Mouse (Mus musculus) frontal cortex, adult (tissue): ENCODE measurements at regions not wholly inside any gene's neighbourhood (a gene's known extent, or its start where the extent isn't known, plus 50 kb on each side); places are given as distances from the start of the nearest gene placed in this dataset.

ENCODE experiments used
- ATAC-seq: cut with Nextera tagmentation; 2 replicates; pipeline ENCODE4 v1.9.2; 2017; ENCODE audit warnings: mild to moderate bottlenecking, moderate library complexity, mixed read lengths; ENCODE audit not compliant: low TSS enrichment

DNA sequence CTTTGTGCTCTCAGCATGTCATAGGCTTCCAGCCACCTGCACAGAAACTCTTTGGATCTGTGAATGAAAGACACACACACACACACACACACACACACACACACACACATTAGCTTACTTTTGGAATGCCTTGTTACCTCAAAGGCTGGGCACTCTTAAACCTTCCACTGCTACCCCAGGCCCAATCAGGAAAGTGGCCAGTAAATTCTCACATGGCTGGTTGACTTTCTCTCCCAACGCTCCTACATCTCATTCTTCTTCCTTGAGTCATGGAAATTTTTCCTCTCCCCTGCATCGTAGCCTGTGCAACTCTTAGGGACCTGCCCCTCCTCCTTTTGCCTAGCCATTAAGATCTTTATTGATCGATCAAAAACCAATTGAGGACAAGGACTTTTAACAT lies 465.3 kb upstream of the Cpeb2 start:
- ATAC-seq, result no peak

DNA sequence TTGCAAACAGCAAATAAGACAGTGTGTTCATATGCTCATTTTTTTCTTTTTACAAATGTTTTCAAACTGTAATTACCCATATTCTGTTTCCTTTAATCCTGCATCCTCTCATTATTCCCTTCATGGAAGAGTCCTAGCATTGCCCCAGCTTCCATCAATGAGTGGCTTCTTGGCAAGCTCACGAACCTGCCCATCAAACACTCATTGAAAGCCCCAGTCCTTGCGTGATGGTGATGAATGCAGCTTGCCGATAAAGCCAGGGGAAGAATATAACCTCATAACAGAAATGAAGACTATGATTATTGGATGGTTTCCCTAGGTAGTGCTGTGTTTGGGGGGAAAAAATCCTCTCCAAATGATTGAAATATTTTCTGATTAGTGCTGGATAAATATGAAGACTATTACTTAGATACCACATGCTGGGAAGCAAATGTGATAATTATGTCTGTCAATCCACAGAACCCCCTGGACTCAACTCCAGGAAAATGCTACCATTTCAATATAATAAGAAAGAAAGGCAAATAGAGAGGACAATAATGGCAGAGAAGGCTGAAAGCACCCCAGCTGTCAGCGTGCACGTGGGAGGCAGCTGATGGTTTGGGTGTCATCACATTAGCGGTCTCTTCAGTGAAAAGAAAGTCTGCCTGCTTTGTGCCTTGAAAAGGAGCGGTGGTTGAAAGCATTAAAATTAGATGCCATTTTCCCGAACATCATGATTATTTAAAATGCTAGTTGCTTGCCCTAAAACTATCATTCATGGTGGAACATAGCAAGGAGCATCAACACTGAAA lies 455.7 kb upstream of the Cpeb2 start:
- peak; percentile 55 for ATAC-seq

DNA sequence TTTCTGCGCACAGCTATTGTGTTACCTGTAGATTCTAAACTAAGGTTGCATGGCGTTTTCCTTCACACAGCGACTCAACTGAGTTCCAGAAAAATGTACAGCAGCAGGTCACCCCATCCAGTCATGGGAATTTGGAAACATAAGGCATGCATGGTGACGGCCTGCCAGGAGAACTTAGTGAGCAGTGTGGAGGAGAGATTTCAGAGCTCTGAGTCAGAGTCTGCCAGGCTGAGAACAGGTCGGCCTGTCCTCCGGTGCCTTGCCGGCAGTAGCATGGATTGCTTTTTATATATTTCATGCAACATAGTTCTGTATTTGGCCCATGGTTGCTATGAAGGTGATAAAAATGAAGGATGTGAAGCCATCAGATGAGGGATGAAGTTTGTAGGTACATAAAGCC lies 427.0 kb upstream of the Cpeb2 start:
- peak; percentile 99 for ATAC-seq
